Mouse (Mus musculus): ENCODE data around the gene Cdhr4. TPM values are rescaled to one million over a fixed set of nuclear protein-coding genes. Genes with fewer than 3 reads are reported as not detected.

The Cdhr4 gene
- polyA plus RNA-seq, 1 experiment from 2014 or later = 2.2 TPM

DNA sequence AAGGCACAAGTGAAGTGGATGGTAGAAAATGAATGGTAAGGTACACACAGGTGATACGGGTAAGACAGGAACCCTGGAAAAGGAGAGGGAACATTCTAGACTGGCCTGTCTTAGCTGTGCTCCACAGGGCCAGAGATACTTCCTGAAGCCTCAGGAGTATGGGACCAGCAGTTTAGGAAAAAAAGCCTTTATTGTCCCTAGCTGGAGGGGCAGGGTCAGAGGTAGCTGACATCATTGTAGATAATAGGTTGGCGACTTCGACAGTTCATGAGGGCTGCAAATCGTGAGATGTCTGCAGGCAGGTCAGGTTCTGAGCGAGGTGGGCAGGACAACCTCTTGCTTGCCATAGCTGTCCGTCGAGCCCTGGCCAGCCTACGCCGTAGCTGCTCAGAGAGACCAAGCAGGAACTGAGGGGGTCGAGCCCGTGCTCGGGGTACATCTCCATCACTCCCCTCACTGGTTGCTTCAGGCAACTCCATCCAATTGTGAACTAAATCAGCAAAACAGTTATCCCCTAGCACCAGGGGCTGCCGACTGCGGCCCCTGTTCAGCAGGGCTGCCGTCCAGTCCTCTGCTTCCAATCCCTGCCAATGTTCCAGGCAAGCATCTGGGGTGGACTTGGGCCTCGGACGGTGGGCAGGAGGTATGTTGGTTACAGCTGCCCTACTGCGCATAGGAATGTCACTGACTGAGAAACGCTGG, 8.1 kb upstream of the Cdhr4 start:
- DNase-seq (ENCODE audit: low spot score) (no peak), ATAC-seq (ENCODE audit: low FRiP score) (no peak)
- Histone ChIP-seq H3K4me1 (replicated peaks; ENCODE audit: control insufficient read depth, insufficient read depth, low read length) (peaks cover 15% of the 10 kb centered on the region; the same call in 1 of the 2 replicates), H3K27me3 (ENCODE audit: control insufficient read depth, insufficient read depth, low read length) (peaks cover 14% of the 10 kb centered on the region), H3K4me2 (replicated peaks) (peak overlapping the region; percentile 91), H3K9ac (no peak overlapping the region), H3K36me3 (replicated peaks; ENCODE audit: control insufficient read depth, insufficient read depth) (no peaks in the 10 kb centered on the region), H3K9me3 (ENCODE audit: control insufficient read depth, low read length) (no peaks in the 10 kb centered on the region), H3K4me3 (replicated peaks; ENCODE audit: low read length) (peak overlapping the region; percentile 65), H3K27ac (peak overlapping the region; percentile 75; the same call in 1 of the 2 replicates)
- 72% methylated on average over 19 of the region's 19 CpGs for WGBS

DNA sequence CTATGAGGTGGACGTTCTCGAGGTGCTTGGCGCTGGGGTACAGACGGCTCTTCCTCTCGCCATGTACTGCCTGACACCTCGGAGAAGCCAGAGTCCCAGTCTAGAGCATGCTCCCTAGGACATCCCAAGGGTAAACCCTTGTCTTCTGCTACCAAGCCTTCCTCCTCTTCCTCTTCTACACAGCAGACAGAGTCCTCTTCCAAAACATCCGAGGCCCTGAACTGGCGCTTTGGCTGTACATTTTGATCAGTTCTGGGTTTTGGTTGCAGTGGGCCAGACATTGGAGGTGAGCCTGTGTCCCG, 7.6 kb upstream of the Cdhr4 start:
- peak overlapping the region; percentile 68; the same call in 1 of the 2 replicates for H3K9ac ChIP-seq
- DNase-seq (ENCODE audit: low spot score) (no peak), ATAC-seq (ENCODE audit: low FRiP score) (no peak)
- peak overlapping the region; percentile 91 for H3K4me2 ChIP-seq (replicated peaks)
- peak overlapping the region; percentile 62; the same call in 1 of the 2 replicates for H3K27ac ChIP-seq
- peak overlapping the region; percentile 65 for H3K4me3 ChIP-seq (replicated peaks; ENCODE audit: low read length)
- peaks cover 14% of the 10 kb centered on the region for H3K27me3 ChIP-seq (ENCODE audit: control insufficient read depth, insufficient read depth, low read length)
- H3K36me3 ChIP-seq (replicated peaks; ENCODE audit: control insufficient read depth, insufficient read depth) = no peaks in the 10 kb centered on the region
- H3K4me1 ChIP-seq (replicated peaks; ENCODE audit: control insufficient read depth, insufficient read depth, low read length) = peaks cover 15% of the 10 kb centered on the region; the same call in 1 of the 2 replicates
- no peaks in the 10 kb centered on the region for H3K9me3 ChIP-seq (ENCODE audit: control insufficient read depth, low read length)
- WGBS = 66% methylated on average over 9 of the region's 9 CpGs

DNA sequence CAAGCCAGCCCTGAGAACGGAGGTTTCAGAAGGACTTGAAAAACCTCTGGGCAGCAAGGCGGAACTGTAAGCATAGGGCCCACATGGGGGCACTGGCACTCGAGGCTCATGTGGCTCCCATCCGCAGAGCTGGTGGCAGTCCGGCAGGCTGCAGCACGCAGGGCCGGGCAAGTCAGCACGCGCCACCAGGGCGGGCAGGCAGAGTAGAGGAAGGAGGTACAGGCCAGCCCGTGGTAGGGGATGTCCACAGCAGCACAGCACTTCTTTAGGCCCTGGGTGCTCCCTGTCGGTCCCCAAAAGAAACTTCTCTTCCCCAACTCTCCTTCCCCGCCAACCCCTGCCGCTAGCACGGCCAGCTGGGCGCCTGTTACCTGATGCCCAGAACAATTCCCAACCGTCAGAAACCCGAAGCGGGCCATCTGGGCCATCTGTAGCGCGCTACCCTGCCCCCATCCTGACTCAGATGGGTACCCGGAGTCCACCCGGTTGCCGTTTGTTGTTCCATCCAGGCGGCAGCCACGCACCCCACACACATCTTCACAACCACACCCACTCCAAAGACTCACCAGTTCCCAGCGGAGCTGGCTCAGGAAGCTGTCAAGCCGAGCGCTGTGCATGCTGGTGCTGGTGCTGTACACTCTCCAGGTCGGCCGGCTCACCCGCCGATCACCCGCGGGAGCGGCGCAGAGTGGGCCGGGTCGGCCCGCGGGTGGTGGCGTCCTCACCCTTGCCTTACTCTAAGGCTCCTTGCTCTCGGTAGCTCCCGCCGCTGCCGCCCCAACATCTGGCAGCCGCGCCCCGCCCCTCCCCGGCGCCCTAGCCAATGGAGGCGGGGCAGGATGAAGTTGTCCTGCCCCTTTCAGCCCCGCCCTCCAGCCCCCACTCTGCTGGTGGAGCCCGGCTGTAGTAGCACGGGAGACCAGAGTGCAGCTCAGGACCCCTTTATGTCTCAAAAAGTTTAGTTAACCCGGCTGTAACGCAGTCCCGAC, 6.9 kb upstream of the Cdhr4 start, which contains the start of gene Inka1:
Gene Inka1, minus strand, starts transcription at position 749 of the 989 bp plus-strand sequence.
- WGBS = under 1% methylated on average over 55 of the region's 58 CpGs
- H3K27ac ChIP-seq = peak within 1 kb of the TSS; percentile 62; the same call in 1 of the 2 replicates
- H3K36me3 ChIP-seq (replicated peaks; ENCODE audit: control insufficient read depth, insufficient read depth) = no peaks in the 10 kb centered on the region

DNA sequence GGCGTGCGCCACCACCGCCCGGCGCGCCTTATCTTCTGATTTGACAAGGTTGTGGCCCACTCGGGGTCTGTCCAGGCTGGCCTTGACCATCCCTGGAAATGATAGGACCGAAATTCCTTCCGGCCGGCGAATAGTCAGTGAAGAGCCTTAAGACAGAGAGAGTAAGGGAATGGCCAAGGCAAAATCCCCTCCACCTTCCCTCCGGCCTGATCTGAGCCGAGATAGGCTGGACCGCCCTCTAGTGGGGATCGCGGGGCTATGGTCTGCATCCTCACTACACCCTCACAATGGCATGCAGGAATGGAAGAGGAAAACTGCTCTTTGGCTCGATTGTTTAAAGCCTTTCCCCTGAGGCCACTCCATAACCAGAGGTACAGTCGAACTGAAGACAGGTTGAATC, 5.9 kb upstream of the Cdhr4 start:
- peak overlapping the region; percentile 65; the same call in 1 of the 2 replicates for H3K4me3 ChIP-seq (replicated peaks; ENCODE audit: low read length)
- peaks cover 9% of the 10 kb centered on the region; the same call in 1 of the 2 replicates for H3K4me1 ChIP-seq (replicated peaks; ENCODE audit: control insufficient read depth, insufficient read depth, low read length)
- WGBS = 6% methylated on average over 18 of the region's 18 CpGs
- H3K27me3 ChIP-seq (ENCODE audit: control insufficient read depth, insufficient read depth, low read length) = peaks cover 14% of the 10 kb centered on the region
- H3K27ac ChIP-seq = no peak overlapping the region
- H3K9me3 ChIP-seq (ENCODE audit: control insufficient read depth, low read length) = no peaks in the 10 kb centered on the region
- ATAC-seq (ENCODE audit: low FRiP score) (peak; percentile 67; the same call in 1 of the 2 replicates), DNase-seq (ENCODE audit: low spot score) (peak; percentile 81)
- H3K4me2 ChIP-seq (replicated peaks) = peak overlapping the region; percentile 91
- H3K36me3 ChIP-seq (replicated peaks; ENCODE audit: control insufficient read depth, insufficient read depth) = no peaks in the 10 kb centered on the region
- H3K9ac ChIP-seq = no peak overlapping the region

More for the DNA sequence above, 6.9 kb upstream of the Cdhr4 start, which contains the start of gene Inka1:
- peak within 1 kb of the TSS; percentile 65 for H3K4me3 ChIP-seq (replicated peaks; ENCODE audit: low read length)
- DNase-seq (ENCODE audit: low spot score) (peak; percentile 63), ATAC-seq (ENCODE audit: low FRiP score) (peak; percentile 74)
- peak within 1 kb of the TSS; percentile 68 for H3K9ac ChIP-seq
- H3K4me1 ChIP-seq (replicated peaks; ENCODE audit: control insufficient read depth, insufficient read depth, low read length) = peaks cover 15% of the 10 kb centered on the region; the same call in 1 of the 2 replicates
- peaks cover 14% of the 10 kb centered on the region for H3K27me3 ChIP-seq (ENCODE audit: control insufficient read depth, insufficient read depth, low read length)
- no peaks in the 10 kb centered on the region for H3K9me3 ChIP-seq (ENCODE audit: control insufficient read depth, low read length)
- H3K4me2 ChIP-seq (replicated peaks) = peak within 1 kb of the TSS; percentile 91

DNA sequence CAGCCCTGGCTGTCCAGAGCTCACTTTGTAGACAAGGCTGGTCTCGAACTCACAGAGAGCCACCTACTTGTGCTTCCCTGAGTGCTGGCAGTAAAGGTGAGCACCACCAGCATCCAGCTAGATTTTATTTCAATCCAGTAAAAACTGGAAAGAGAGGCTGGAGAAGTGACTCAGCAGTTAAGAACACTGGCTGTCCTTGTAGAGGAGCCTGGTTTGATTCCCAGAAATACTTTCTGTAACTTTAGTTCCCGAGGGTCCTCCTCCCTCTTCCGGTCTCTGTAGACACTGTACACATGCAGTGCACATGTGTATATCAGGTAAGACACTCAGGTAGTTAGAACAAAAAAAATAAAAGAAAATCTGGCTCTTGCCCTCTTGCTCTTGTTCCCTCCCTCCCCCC, 4.3 kb upstream of the Cdhr4 start:
- H3K9ac ChIP-seq = no peak overlapping the region
- no peak for ATAC-seq (ENCODE audit: low FRiP score)
- 86% methylated on average over 3 of the region's 3 CpGs for WGBS
- peaks cover 14% of the 10 kb centered on the region for H3K27me3 ChIP-seq (ENCODE audit: control insufficient read depth, insufficient read depth, low read length)
- no peak overlapping the region for H3K4me3 ChIP-seq (replicated peaks; ENCODE audit: low read length)
- DNase-seq (ENCODE audit: low spot score) = no peak
- H3K27ac ChIP-seq = no peak overlapping the region
- H3K4me1 ChIP-seq (replicated peaks; ENCODE audit: control insufficient read depth, insufficient read depth, low read length) = peaks cover 7% of the 10 kb centered on the region; the same call in 1 of the 2 replicates
- H3K36me3 ChIP-seq (replicated peaks; ENCODE audit: control insufficient read depth, insufficient read depth) = no peaks in the 10 kb centered on the region
- H3K4me2 ChIP-seq (replicated peaks) = no peak overlapping the region
- no peaks in the 10 kb centered on the region for H3K9me3 ChIP-seq (ENCODE audit: control insufficient read depth, low read length)

DNA sequence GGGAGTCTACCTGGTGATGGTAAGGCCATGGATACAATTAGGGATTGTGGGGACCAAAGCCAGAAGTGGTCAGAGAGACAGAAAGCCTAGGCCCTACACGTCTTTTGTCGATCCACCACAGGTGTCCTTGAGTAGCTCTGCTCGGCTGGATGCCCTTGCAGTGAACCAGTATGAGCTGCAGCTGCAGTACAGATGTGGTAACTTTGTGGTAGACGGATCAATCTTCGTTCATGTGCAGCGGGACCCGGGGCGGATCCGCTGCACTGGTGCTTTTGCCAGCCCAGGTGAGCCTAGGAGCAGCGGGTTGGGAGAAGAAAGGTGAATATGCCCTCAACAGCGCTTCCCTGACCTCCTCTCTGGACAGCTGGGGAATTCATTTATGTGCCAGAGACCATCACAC, 716 bp downstream of the Cdhr4 start:
- no peak overlapping the region for H3K4me2 ChIP-seq (replicated peaks)
- DNase-seq (ENCODE audit: low spot score) = no peak
- no peak overlapping the region for H3K4me3 ChIP-seq (replicated peaks; ENCODE audit: low read length)
- WGBS = 82% methylated on average over 11 of the region's 11 CpGs
- no peaks in the 10 kb centered on the region for H3K36me3 ChIP-seq (replicated peaks; ENCODE audit: control insufficient read depth, insufficient read depth)
- H3K9me3 ChIP-seq (ENCODE audit: control insufficient read depth, low read length) = no peaks in the 10 kb centered on the region
- no peak overlapping the region for H3K27ac ChIP-seq
- H3K4me1 ChIP-seq (replicated peaks; ENCODE audit: control insufficient read depth, insufficient read depth, low read length) = no peaks in the 10 kb centered on the region
- no peaks in the 10 kb centered on the region for H3K27me3 ChIP-seq (ENCODE audit: control insufficient read depth, insufficient read depth, low read length)
- ATAC-seq (ENCODE audit: low FRiP score) = no peak
- H3K9ac ChIP-seq = no peak overlapping the region

DNA sequence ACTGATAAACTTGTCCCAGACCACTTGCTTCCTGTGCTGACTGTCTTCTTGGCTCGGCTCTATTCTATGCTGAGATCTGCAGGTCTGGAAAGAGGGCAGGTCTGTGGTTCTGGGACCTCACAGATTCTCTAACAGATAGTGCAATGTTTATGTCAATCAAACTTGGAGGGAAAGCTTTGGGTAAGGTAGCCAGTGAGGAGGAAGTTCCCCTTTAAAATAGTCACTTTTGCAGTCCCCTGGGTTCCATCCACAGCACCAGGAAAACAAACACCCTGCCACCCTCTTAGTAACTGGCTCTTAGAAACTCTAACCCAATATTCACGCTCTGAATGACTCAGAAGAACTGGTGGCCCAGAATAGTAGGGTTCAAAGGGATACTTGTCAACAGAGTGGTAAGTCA, 2.2 kb downstream of the Cdhr4 start:
- H3K36me3 ChIP-seq (replicated peaks; ENCODE audit: control insufficient read depth, insufficient read depth) = no peaks in the 10 kb centered on the region
- DNase-seq (ENCODE audit: low spot score) = no peak
- no peak overlapping the region for H3K4me3 ChIP-seq (replicated peaks; ENCODE audit: low read length)
- no peak overlapping the region for H3K9ac ChIP-seq
- no peaks in the 10 kb centered on the region for H3K9me3 ChIP-seq (ENCODE audit: control insufficient read depth, low read length)
- 67% methylated on average over 2 of the region's 2 CpGs for WGBS
- H3K27ac ChIP-seq = no peak overlapping the region
- H3K27me3 ChIP-seq (ENCODE audit: control insufficient read depth, insufficient read depth, low read length) = no peaks in the 10 kb centered on the region
- no peak overlapping the region for H3K4me2 ChIP-seq (replicated peaks)
- no peaks in the 10 kb centered on the region for H3K4me1 ChIP-seq (replicated peaks; ENCODE audit: control insufficient read depth, insufficient read depth, low read length)
- no peak for ATAC-seq (ENCODE audit: low FRiP score)

DNA sequence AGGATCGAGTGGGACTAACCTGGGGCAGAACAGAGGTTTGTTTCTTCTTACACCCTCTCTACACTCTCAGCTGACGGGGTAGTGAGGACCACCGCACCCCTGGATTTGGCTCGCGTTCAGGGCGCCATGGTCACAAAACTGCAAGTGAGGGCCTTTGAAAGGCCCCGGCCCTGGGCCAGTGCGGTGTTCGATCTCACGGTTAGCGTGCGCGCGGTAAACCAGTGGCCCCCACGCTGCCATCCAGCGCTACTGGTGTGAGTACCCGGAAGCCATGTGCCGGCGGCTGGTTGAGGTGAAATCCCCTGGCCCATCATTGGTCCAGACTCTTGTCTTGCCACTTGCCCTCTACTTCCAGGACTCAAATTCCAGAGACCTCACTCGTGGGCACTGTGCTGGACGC, 3.2 kb downstream of the Cdhr4 start:
- no peak overlapping the region for H3K9ac ChIP-seq
- H3K27ac ChIP-seq = no peak overlapping the region
- DNase-seq (ENCODE audit: low spot score) (no peak), ATAC-seq (ENCODE audit: low FRiP score) (no peak)
- H3K4me3 ChIP-seq (replicated peaks; ENCODE audit: low read length) = no peak overlapping the region
- H3K36me3 ChIP-seq (replicated peaks; ENCODE audit: control insufficient read depth, insufficient read depth) = no peaks in the 10 kb centered on the region
- H3K27me3 ChIP-seq (ENCODE audit: control insufficient read depth, insufficient read depth, low read length) = no peaks in the 10 kb centered on the region
- H3K4me1 ChIP-seq (replicated peaks; ENCODE audit: control insufficient read depth, insufficient read depth, low read length) = no peaks in the 10 kb centered on the region
- H3K4me2 ChIP-seq (replicated peaks) = no peak overlapping the region
- 93% methylated on average over 21 of the region's 21 CpGs for WGBS
- no peaks in the 10 kb centered on the region for H3K9me3 ChIP-seq (ENCODE audit: control insufficient read depth, low read length)

DNA sequence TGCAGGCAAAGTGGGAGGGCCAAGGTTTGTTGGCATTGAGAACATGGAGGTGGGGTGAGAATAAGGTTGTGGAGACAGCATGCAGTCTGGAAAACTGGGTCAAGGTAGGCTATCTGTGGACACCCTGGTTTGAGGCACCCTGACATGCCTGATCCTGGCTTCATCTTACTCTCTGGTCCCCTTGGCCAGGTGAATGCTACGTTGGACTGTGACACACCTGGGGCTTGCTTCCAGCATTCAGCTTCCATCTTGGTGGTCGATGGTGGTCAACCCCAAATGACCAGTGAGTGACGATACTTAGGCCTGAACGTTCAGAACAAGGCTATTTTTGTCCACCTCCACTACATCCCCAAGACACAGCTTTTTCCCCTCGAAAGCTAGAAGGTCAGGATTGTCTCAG, 3.8 kb downstream of the Cdhr4 start, which contains the start of gene Gm20662:
Gene Gm20662, plus strand, starts transcription at position 301 of the 400 bp plus-strand sequence.
- Histone ChIP-seq H3K9ac (no peak within 1 kb of the TSS), H3K4me3 (replicated peaks; ENCODE audit: low read length) (no peak within 1 kb of the TSS), H3K27ac (no peak within 1 kb of the TSS), H3K4me2 (replicated peaks) (no peak within 1 kb of the TSS), H3K9me3 (ENCODE audit: control insufficient read depth, low read length) (no peaks in the 10 kb centered on the region), H3K36me3 (replicated peaks; ENCODE audit: control insufficient read depth, insufficient read depth) (no peaks in the 10 kb centered on the region), H3K4me1 (replicated peaks; ENCODE audit: control insufficient read depth, insufficient read depth, low read length) (no peaks in the 10 kb centered on the region), H3K27me3 (ENCODE audit: control insufficient read depth, insufficient read depth, low read length) (no peaks in the 10 kb centered on the region)
- 95% methylated on average over 5 of the region's 5 CpGs for WGBS
- DNase-seq (ENCODE audit: low spot score) = no peak
- ATAC-seq (ENCODE audit: low FRiP score) = no peak

Measured in hindbrain, embryonic 14.5 days (tissue).